Mouse (Mus musculus): Measurements from ENCODE around the gene Gm21972. TPM values are rescaled to one million over a fixed set of nuclear protein-coding genes. Genes with fewer than 3 reads are reported as not detected.

Gm21972 gene
- total and polyA plus RNA-seq, 2 experiments from 2014 or later, result not detected

DNA sequence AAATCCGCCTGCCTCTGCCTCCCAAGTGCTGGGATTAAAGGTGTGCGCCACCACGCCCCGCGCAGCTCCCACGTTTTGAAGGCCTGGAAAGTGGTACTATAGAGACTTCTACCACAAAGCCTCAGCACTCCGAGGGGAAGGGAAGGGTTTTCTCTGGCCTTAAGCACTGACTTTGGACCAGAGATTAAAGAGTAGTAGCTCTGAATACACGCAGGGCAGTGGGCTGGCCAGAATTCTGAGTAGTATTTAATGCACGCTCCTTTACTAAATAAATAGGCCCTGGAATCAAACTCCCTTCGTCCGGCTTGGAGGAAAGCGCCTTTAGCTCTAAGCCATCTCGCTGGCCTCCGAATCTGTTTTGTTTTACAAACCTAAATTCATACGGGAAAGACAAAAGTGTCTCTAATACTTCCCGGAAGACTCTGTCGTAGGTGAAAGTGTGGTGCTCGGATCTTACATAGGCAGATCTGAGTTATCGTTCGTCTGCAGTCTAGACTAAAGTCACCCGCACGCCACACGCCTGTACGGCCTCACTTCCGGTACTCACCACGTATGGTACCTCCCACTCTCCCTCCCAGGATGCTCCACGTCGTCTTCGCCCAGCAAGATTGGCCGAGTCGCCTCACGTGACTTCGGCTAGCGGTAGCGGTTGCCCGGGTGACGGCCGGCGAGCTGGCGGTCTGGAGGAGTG, 20.8 kb downstream of the Gm21972 start, which contains the start of gene Armc9:
TSS of gene Armc9 (plus strand) at position 648 of the 691 bp plus-strand sequence.
- H3K4me3 ChIP-seq (ENCODE audit: low read depth, low read length), result peak within 1 kb of the TSS; percentile 85
- 0 out of 2 replicates have a peak, but pooled peaks cover 5% of the 10 kb centered on the region for H3K36me3 ChIP-seq (replicated peaks; ENCODE audit: control insufficient read depth, insufficient read depth, low read length)
- H3K9ac ChIP-seq (replicated peaks; ENCODE audit: low read depth, low read length), result peak within 1 kb of the TSS; percentile 68
- TF ChIP-seq CTCF (IDR thresholded peaks at IDR 0.05; ENCODE audit: low read depth) (no peak), EP300 (IDR thresholded peaks at IDR 0.05; ENCODE audit: low read depth) (no peak)
- peak within 1 kb of the TSS; percentile 90 for H3K27ac ChIP-seq (ENCODE audit: low read depth)
- DNase-seq (ENCODE audit: low spot score) (peak; percentile 98), ATAC-seq (ENCODE audit: insufficient read depth, low read depth) (peak; percentile 99)
- no peaks in the 10 kb centered on the region for H3K27me3 ChIP-seq (ENCODE audit: control insufficient read depth, insufficient read depth, low read length)
- peaks cover 5% of the 10 kb centered on the region; the same call in 1 of the 2 replicates for H3K4me1 ChIP-seq (ENCODE audit: control insufficient read depth, insufficient read depth)
- H3K4me2 ChIP-seq (ENCODE audit: low read depth, low read length), result peak within 1 kb of the TSS; percentile 97
- 3% methylated on average over 40 of the region's 40 CpGs for WGBS
- H3K9me3 ChIP-seq (replicated peaks; ENCODE audit: control insufficient read depth, low read length), result no peaks in the 10 kb centered on the region

DNA sequence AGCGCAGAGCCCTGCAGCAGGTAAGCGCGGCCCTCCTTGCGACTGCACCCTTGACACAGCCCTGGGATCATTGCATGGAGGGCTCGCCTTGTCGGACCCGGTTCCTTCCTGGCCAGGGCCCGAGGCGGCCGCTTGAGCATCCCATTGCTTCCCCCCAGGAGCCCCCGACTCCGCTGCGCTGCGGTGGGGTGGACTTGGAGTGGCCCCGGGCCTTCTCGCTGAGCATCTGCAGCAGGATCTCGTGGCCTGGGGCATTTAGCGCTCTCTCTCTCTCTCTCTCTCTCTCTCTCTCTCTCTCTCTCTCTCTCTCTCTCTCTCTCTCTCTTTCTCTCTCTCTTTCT, 21.4 kb downstream of the Gm21972 start:
- Histone ChIP-seq H3K4me3 (ENCODE audit: low read depth, low read length) (peak overlapping the region; percentile 85), H3K9me3 (replicated peaks; ENCODE audit: control insufficient read depth, low read length) (no peaks in the 10 kb centered on the region), H3K4me2 (ENCODE audit: low read depth, low read length) (peak overlapping the region; percentile 97), H3K27ac (ENCODE audit: low read depth) (no peak overlapping the region), H3K27me3 (ENCODE audit: control insufficient read depth, insufficient read depth, low read length) (no peaks in the 10 kb centered on the region), H3K4me1 (ENCODE audit: control insufficient read depth, insufficient read depth) (peaks cover 5% of the 10 kb centered on the region; the same call in 1 of the 2 replicates), H3K9ac (replicated peaks; ENCODE audit: low read depth, low read length) (peak overlapping the region; percentile 68), H3K36me3 (replicated peaks; ENCODE audit: control insufficient read depth, insufficient read depth, low read length) (0 out of 2 replicates have a peak, but pooled peaks cover 5% of the 10 kb centered on the region)
- TF ChIP-seq CTCF (IDR thresholded peaks at IDR 0.05; ENCODE audit: low read depth) (no peak), EP300 (IDR thresholded peaks at IDR 0.05; ENCODE audit: low read depth) (no peak)
- ATAC-seq (ENCODE audit: insufficient read depth, low read depth), result peak; percentile 14
- no peak for DNase-seq (ENCODE audit: low spot score)
- WGBS, result under 1% methylated on average over 13 of the region's 18 CpGs

DNA sequence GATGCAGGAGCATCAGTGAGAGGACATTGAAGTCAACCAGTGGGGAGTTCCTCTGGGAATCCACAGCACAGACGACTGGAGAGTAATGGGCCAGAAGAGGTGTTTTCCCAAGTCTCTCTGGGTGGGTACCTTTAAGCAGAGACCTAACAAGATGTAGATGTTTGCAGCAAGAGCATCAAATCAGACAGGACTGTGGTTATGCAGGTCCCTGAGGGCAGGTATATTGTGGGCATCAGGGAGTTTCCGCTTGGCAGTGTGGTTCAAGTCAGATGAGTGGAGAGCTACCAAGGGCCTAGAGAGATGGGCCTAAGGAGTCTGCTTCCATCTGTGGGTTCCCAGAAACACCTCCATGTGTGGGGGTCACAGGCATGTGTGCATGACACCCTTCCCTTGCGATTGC, 22.6 kb downstream of the Gm21972 start:
- ATAC-seq (ENCODE audit: insufficient read depth, low read depth) (no peak), DNase-seq (ENCODE audit: low spot score) (no peak)
- TF ChIP-seq EP300 (IDR thresholded peaks at IDR 0.05; ENCODE audit: low read depth) (no peak), CTCF (IDR thresholded peaks at IDR 0.05; ENCODE audit: low read depth) (no peak)
- H3K9me3 ChIP-seq (replicated peaks; ENCODE audit: control insufficient read depth, low read length), result no peaks in the 10 kb centered on the region
- H3K27ac ChIP-seq (ENCODE audit: low read depth), result no peak overlapping the region
- H3K36me3 ChIP-seq (replicated peaks; ENCODE audit: control insufficient read depth, insufficient read depth, low read length), result peaks cover 16% of the 10 kb centered on the region
- no peak overlapping the region for H3K4me2 ChIP-seq (ENCODE audit: low read depth, low read length)
- 0 out of 2 replicates have a peak overlapping the region, but pooled peaks have one; percentile 30 for H3K9ac ChIP-seq (replicated peaks; ENCODE audit: low read depth, low read length)
- no peak overlapping the region for H3K4me3 ChIP-seq (ENCODE audit: low read depth, low read length)
- no peaks in the 10 kb centered on the region for H3K27me3 ChIP-seq (ENCODE audit: control insufficient read depth, insufficient read depth, low read length)
- 74% methylated on average over 3 of the region's 3 CpGs for WGBS
- H3K4me1 ChIP-seq (ENCODE audit: control insufficient read depth, insufficient read depth), result peaks cover 5% of the 10 kb centered on the region; the same call in 1 of the 2 replicates

DNA sequence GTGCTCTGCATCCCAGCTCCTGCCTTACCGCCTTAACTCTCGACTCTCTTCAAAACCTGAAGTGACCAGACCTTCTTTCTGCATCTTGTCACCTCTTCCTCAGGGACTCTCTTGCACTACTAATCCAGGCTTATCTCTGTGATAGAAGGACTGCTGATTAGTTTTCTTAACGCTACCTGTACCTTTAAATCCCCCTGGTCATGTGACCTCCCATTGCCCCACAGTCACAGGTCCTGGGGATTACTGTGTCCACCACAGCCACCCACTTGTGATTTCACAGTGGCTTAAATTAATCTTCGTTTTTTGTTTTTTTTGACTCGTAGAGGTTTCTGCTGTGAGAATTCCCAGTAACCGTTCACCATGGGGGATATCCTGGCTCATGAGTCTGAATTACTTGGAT, 23.2 kb downstream of the Gm21972 start:
- H3K4me3 ChIP-seq (ENCODE audit: low read depth, low read length), result no peak overlapping the region
- WGBS, result 73% methylated on average over 6 of the region's 6 CpGs
- TF ChIP-seq EP300 (IDR thresholded peaks at IDR 0.05; ENCODE audit: low read depth) (no peak), CTCF (IDR thresholded peaks at IDR 0.05; ENCODE audit: low read depth) (no peak)
- no peak overlapping the region for H3K4me2 ChIP-seq (ENCODE audit: low read depth, low read length)
- no peak for DNase-seq (ENCODE audit: low spot score)
- no peak overlapping the region for H3K9ac ChIP-seq (replicated peaks; ENCODE audit: low read depth, low read length)
- no peak for ATAC-seq (ENCODE audit: insufficient read depth, low read depth)
- peaks cover 10% of the 10 kb centered on the region; the same call in 1 of the 2 replicates for H3K4me1 ChIP-seq (ENCODE audit: control insufficient read depth, insufficient read depth)
- H3K9me3 ChIP-seq (replicated peaks; ENCODE audit: control insufficient read depth, low read length), result no peaks in the 10 kb centered on the region
- H3K36me3 ChIP-seq (replicated peaks; ENCODE audit: control insufficient read depth, insufficient read depth, low read length), result peaks cover 20% of the 10 kb centered on the region
- no peak overlapping the region for H3K27ac ChIP-seq (ENCODE audit: low read depth)
- no peaks in the 10 kb centered on the region for H3K27me3 ChIP-seq (ENCODE audit: control insufficient read depth, insufficient read depth, low read length)

DNA sequence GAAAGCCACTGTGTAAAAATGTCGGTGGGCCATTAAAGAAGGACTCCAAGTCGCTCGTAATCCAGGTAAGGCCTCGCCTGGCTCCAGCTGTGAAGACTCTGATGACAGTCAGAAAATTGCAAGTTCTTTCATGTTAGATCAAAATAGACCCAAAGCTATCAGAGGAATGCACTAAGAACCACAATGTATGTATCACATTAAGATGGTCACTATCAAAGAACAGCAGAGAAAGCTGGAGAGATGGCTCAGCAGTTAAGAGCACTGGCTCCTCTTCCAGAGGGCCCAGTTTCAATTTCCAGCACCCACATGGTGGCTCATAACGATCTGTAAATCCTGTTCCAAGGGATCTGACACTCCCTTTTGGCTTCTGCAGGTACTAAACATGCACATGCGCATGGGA, 26.6 kb downstream of the Gm21972 start:
- Histone ChIP-seq H3K27ac (ENCODE audit: low read depth) (no peak overlapping the region), H3K9ac (replicated peaks; ENCODE audit: low read depth, low read length) (no peak overlapping the region), H3K4me1 (ENCODE audit: control insufficient read depth, insufficient read depth) (peaks cover 7% of the 10 kb centered on the region; the same call in 1 of the 2 replicates), H3K36me3 (replicated peaks; ENCODE audit: control insufficient read depth, insufficient read depth, low read length) (peaks cover 32% of the 10 kb centered on the region), H3K27me3 (ENCODE audit: control insufficient read depth, insufficient read depth, low read length) (no peaks in the 10 kb centered on the region), H3K9me3 (replicated peaks; ENCODE audit: control insufficient read depth, low read length) (no peaks in the 10 kb centered on the region), H3K4me2 (ENCODE audit: low read depth, low read length) (no peak overlapping the region), H3K4me3 (ENCODE audit: low read depth, low read length) (no peak overlapping the region)
- TF ChIP-seq CTCF (IDR thresholded peaks at IDR 0.05; ENCODE audit: low read depth), result no peak
- DNase-seq (ENCODE audit: low spot score) (no peak), ATAC-seq (ENCODE audit: insufficient read depth, low read depth) (no peak)
- WGBS, result 91% methylated on average over 6 of the region's 6 CpGs
